Mouse (Mus musculus): Measurements from ENCODE around the gene Slfn4.
"Not testable (repeated sequence)": the region's sequence is repeated elsewhere in the genome, so short reads cannot be mapped to it uniquely, and the experiment has no call there.

- not testable (repeated sequence) for TF ChIP-seq POLR2A, CTCF (IDR thresholded peaks at IDR 0.05; ENCODE audit: extremely low read depth, insufficient read depth, low read length)
Measured at GRCm38 (mm10) chr11:83223793-83224192, 48.8 kb downstream of the Slfn4 start.

Measured in cortical plate, adult 2 months (tissue).